Mouse (Mus musculus) brain, embryonic 14.5 days (tissue): ENCODE measurements around the gene Celf2.

Experiments
- CTCF ChIP-seq: fragments of 200-500 bp; IDR thresholded peaks from 2 replicates; pipeline ENCODE4 v1.5.1; 2012; ENCODE audit warnings: inconsistent platforms, mild to moderate bottlenecking, moderate library complexity, borderline replicate concordance; ENCODE audit not compliant: insufficient read depth, insufficient read length; ENCODE audit errors: extremely low read depth
- POLR2A ChIP-seq: fragments of 200-500 bp; IDR thresholded peaks from 2 replicates; pipeline ENCODE4 v1.6.1; 2012; ENCODE audit warnings: mild to moderate bottlenecking, inconsistent platforms, borderline replicate concordance; ENCODE audit not compliant: poor library complexity, insufficient read depth, insufficient read length, severe bottlenecking; ENCODE audit errors: extremely low read depth

- TF ChIP-seq POLR2A: no peak
- TF ChIP-seq CTCF: no peak
Measured at GRCm38 (mm10) chr2:7530461-7531184, 21.3 kb upstream of the Celf2 start.
